Mouse (Mus musculus) stomach, embryonic 16.5 days (tissue): ENCODE data around the gene Cbl. TPM values are rescaled to one million over a fixed set of nuclear protein-coding genes. Genes with fewer than 3 reads are reported as not detected.

Source experiments
- ATAC-seq: fragments of 200-750 bp; cut with Nextera tagmentation; 2 replicates; pipeline ENCODE4 v1.8.0; 2017; ENCODE audit warnings: moderate number of reproducible peaks, moderate TSS enrichment; ENCODE audit not compliant: insufficient read depth, low FRiP score
- H3K27ac ChIP-seq: fragments of 300-500 bp; sonication (generic); 2 replicates; pipeline ENCODE4 v1.5.1; 2014; ENCODE audit warnings: low read length
- H3K27me3 ChIP-seq: fragments of 300-500 bp; sonication (generic); 2 replicates; pipeline ENCODE4 v1.6.1; 2014; ENCODE audit warnings: low read length, control low read depth, mixed read lengths; ENCODE audit not compliant: control insufficient read depth, insufficient read depth
- H3K36me3 ChIP-seq: fragments of 300-500 bp; sonication (generic); 2 replicates; pipeline ENCODE4 v1.6.1; 2014; ENCODE audit warnings: low read length; ENCODE audit not compliant: control insufficient read depth, insufficient read depth
- H3K4me1 ChIP-seq: fragments of 300-500 bp; sonication (generic); 2 replicates; pipeline ENCODE4 v1.6.1; 2014; ENCODE audit warnings: low read length, control low read depth, mixed read lengths; ENCODE audit not compliant: control insufficient read depth, insufficient read depth
- H3K4me2 ChIP-seq: fragments of 300-500 bp; sonication (generic); 2 replicates; pipeline ENCODE4 v1.6.1; 2014; ENCODE audit warnings: low read depth, low read length, mixed read lengths
- H3K4me3 ChIP-seq: fragments of 300-500 bp; sonication (generic); replicated peaks from 2 replicates; pipeline ENCODE4 v1.5.1; 2014; ENCODE audit warnings: mild to moderate bottlenecking, low read length
- H3K9ac ChIP-seq: fragments of 300-500 bp; sonication (generic); 2 replicates; pipeline ENCODE4 v1.6.1; 2014; ENCODE audit warnings: low read length
- H3K9me3 ChIP-seq: fragments of 300-500 bp; sonication (generic); replicated peaks from 2 replicates; pipeline ENCODE4 v1.6.1; 2016; ENCODE audit warnings: low read length, control low read depth; ENCODE audit not compliant: control insufficient read depth
- WGBS: fragments of 180-500 bp; shearing (Covaris S2); extraction: QIAGEN DNeasy Blood & Tissue Kit; methylation state at CpG from one replicate; pipeline ENCODE4 v1.1.7; 2014; 5-methylcytosine and 5-hydroxymethylcytosine counted together
- polyA plus RNA-seq: library from polyadenylated mRNA; unstranded; fragments of >200 nt; fragmentation: Nextera tagmentation; extraction: Ambion mirVana; gene quantifications from 2 replicates; pipeline ENCODE4 v1.2.1, GENCODE M21; 2015

The Cbl gene
- polyA plus RNA-seq, result 12.5 and 14.0 TPM in 2 replicates

GRCm38 (mm10) chr9:44233802-44234478 lies at the start of gene Cbl:
Gene Cbl, minus strand, starts transcription at chr9:44234049.
- peak within 1 kb of the TSS; percentile 95 for H3K4me3 ChIP-seq
- peaks cover 14% of the 10 kb centered on the region for H3K4me1 ChIP-seq
- under 1% methylated on average over 68 of the region's 76 CpGs for WGBS
- peak within 1 kb of the TSS; percentile 94 for H3K27ac ChIP-seq
- H3K27me3 ChIP-seq, result no peaks in the 10 kb centered on the region
- H3K9me3 ChIP-seq, result no peaks in the 10 kb centered on the region
- peak; percentile 96 for ATAC-seq
- peak within 1 kb of the TSS; percentile 82 for H3K4me2 ChIP-seq
- H3K9ac ChIP-seq, result peak within 1 kb of the TSS; percentile 96
- no peaks in the 10 kb centered on the region for H3K36me3 ChIP-seq

- no peaks in the 10 kb centered on the region for H3K36me3 ChIP-seq
- H3K9ac ChIP-seq, result no peak overlapping the region
- no peaks in the 10 kb centered on the region for H3K9me3 ChIP-seq
- 63% methylated on average over 5 of the region's 5 CpGs for WGBS
- H3K4me3 ChIP-seq, result no peak overlapping the region
- H3K4me1 ChIP-seq, result peaks cover 15% of the 10 kb centered on the region
- no peak overlapping the region for H3K27ac ChIP-seq
- no peak overlapping the region for H3K4me2 ChIP-seq
- no peak for ATAC-seq
- 0 out of 2 replicates have a peak, but pooled peaks cover 5% of the 10 kb centered on the region for H3K27me3 ChIP-seq
Observed at GRCm38 (mm10) chr9:44283183-44283582, 49.3 kb upstream of the Cbl start.

- WGBS, result 73% methylated on average over 4 of the region's 4 CpGs
- Histone ChIP-seq H3K27me3 (no peaks in the 10 kb centered on the region), H3K4me3 (no peak overlapping the region), H3K9me3 (no peaks in the 10 kb centered on the region), H3K4me1 (peaks cover 10% of the 10 kb centered on the region; the same call in 1 of the 2 replicates), H3K36me3 (no peaks in the 10 kb centered on the region), H3K4me2 (no peak overlapping the region), H3K27ac (no peak overlapping the region), H3K9ac (no peak overlapping the region)
- ATAC-seq, result no peak
Observed at GRCm38 (mm10) chr9:44269973-44270372, 36.1 kb upstream of the Cbl start.

GRCm38 (mm10) chr9:44269077-44269476 lies 35.2 kb upstream of the Cbl start:
- Histone ChIP-seq H3K27me3 (no peaks in the 10 kb centered on the region), H3K4me3 (no peak overlapping the region), H3K9me3 (no peaks in the 10 kb centered on the region), H3K4me2 (no peak overlapping the region), H3K4me1 (peaks cover 10% of the 10 kb centered on the region; the same call in 1 of the 2 replicates), H3K27ac (no peak overlapping the region; the same call in 1 of the 2 replicates), H3K9ac (no peak overlapping the region), H3K36me3 (no peaks in the 10 kb centered on the region)
- 81% methylated on average over 3 of the region's 3 CpGs for WGBS
- ATAC-seq, result no peak

- H3K9me3 ChIP-seq, result no peaks in the 10 kb centered on the region
- no peaks in the 10 kb centered on the region for H3K27me3 ChIP-seq
- 59% methylated on average over 6 of the region's 6 CpGs for WGBS
- H3K36me3 ChIP-seq, result no peaks in the 10 kb centered on the region
- peak within 1 kb of the TSS; percentile 76 for H3K4me2 ChIP-seq
- peak within 1 kb of the TSS; percentile 94 for H3K27ac ChIP-seq
- H3K9ac ChIP-seq, result peak within 1 kb of the TSS; percentile 94
- peak; percentile 29; the same call in 1 of the 2 replicates for ATAC-seq
- H3K4me1 ChIP-seq, result peaks cover 10% of the 10 kb centered on the region; the same call in 1 of the 2 replicates
- peak within 1 kb of the TSS; percentile 58 for H3K4me3 ChIP-seq
Observed at GRCm38 (mm10) chr9:44268432-44268831, 34.6 kb upstream of the Cbl start, which contains the start of gene Nlrx1. Gene Nlrx1, minus strand, starts transcription at chr9:44268599.

GRCm38 (mm10) chr9:44268027-44268360 lies 34.1 kb upstream of the Cbl start:
- 5% methylated on average over 28 of the region's 28 CpGs for WGBS
- Histone ChIP-seq H3K36me3 (no peaks in the 10 kb centered on the region), H3K27ac (peak overlapping the region; percentile 94), H3K4me3 (peak overlapping the region; percentile 58), H3K9ac (peak overlapping the region; percentile 94), H3K4me1 (peaks cover 10% of the 10 kb centered on the region; the same call in 1 of the 2 replicates), H3K27me3 (no peaks in the 10 kb centered on the region), H3K4me2 (peak overlapping the region; percentile 76), H3K9me3 (no peaks in the 10 kb centered on the region)
- peak; percentile 92 for ATAC-seq

- no peaks in the 10 kb centered on the region for H3K36me3 ChIP-seq
- no peaks in the 10 kb centered on the region for H3K27me3 ChIP-seq
- peak overlapping the region; percentile 94 for H3K27ac ChIP-seq
- no peak; the same call in 1 of the 2 replicates for ATAC-seq
- no peaks in the 10 kb centered on the region for H3K9me3 ChIP-seq
- H3K4me3 ChIP-seq, result peak overlapping the region; percentile 58
- peaks cover 10% of the 10 kb centered on the region; the same call in 1 of the 2 replicates for H3K4me1 ChIP-seq
- H3K4me2 ChIP-seq, result peak overlapping the region; percentile 76
- 9% methylated on average over 23 of the region's 23 CpGs for WGBS
- H3K9ac ChIP-seq, result peak overlapping the region; percentile 94
Observed at GRCm38 (mm10) chr9:44267319-44268026, 33.6 kb upstream of the Cbl start.

- H3K9ac ChIP-seq, result peak overlapping the region; percentile 94
- H3K9me3 ChIP-seq, result no peaks in the 10 kb centered on the region
- H3K27me3 ChIP-seq, result no peaks in the 10 kb centered on the region
- peak overlapping the region; percentile 94 for H3K27ac ChIP-seq
- no peak for ATAC-seq
- H3K4me3 ChIP-seq, result peak overlapping the region; percentile 58; the same call in 1 of the 2 replicates
- H3K4me2 ChIP-seq, result peak overlapping the region; percentile 76
- 49% methylated on average over 8 of the region's 8 CpGs for WGBS
- H3K36me3 ChIP-seq, result no peaks in the 10 kb centered on the region
- peaks cover 10% of the 10 kb centered on the region; the same call in 1 of the 2 replicates for H3K4me1 ChIP-seq
Observed at GRCm38 (mm10) chr9:44266478-44267226, 32.8 kb upstream of the Cbl start.
